Mouse (Mus musculus) gastrocnemius, postnatal 36 days (tissue): ENCODE measurements around the gene Lgi4. TPM values are rescaled to one million over a fixed set of nuclear protein-coding genes. Genes with fewer than 3 reads are reported as not detected.

Source experiments
- DNase-seq, 2 experiments: peaks; one replicate each; pipeline ENCODE4 v3.0.0; 2022
- intact Hi-C: fragments of 180-260 bp; cut with DNase I; formaldehyde crosslinking; loops from one replicate; pipeline ENCODE4 v1.15.1; 2025
- total RNA-seq, 2 experiments: library from RNA; stranded (reverse); gene quantifications; 2 replicates each; pipeline ENCODE4 v1.2.3; 2021

Gene Lgi4
- total RNA-seq, 2 experiments from 2014 or later: 2.5 to 4.4 TPM

GRCm38 (mm10) chr7:31098697-31099611 is 39.8 kb downstream of the Lgi4 start:
- intact Hi-C loops: loop anchor here (5.0 kb wide), 1 partner anchor 137 kb away; no protein-coding TSS in a partner anchor
- peak in 1 of 2 experiments; percentile 34 for DNase-seq

- intact Hi-C loops: loop anchor here (5.0 kb wide), 1 partner anchor 137 kb away; no protein-coding TSS in a partner anchor
- DNase-seq: no peak
Observed at GRCm38 (mm10) chr7:31099612-31099982, 40.5 kb downstream of the Lgi4 start.

- intact Hi-C loops: no loop called here
- DNase-seq: no peak
Observed at GRCm38 (mm10) chr7:31100786-31101185, 41.6 kb downstream of the Lgi4 start.

GRCm38 (mm10) chr7:31105061-31105768 is 46.1 kb downstream of the Lgi4 start:
- peak; percentile 65 to 74 for DNase-seq
- intact Hi-C loops: loop anchor here (5.0 kb wide), 1 partner anchor 52 kb away; the partner anchor contains the start of gene Gramd1a

- intact Hi-C loops: loop anchor here (5.0 kb wide), 1 partner anchor 51 kb away; the partner anchor contains the start of gene Gramd1a
- no peak for DNase-seq
Observed at GRCm38 (mm10) chr7:31106166-31106565, 47.0 kb downstream of the Lgi4 start.

DNA sequence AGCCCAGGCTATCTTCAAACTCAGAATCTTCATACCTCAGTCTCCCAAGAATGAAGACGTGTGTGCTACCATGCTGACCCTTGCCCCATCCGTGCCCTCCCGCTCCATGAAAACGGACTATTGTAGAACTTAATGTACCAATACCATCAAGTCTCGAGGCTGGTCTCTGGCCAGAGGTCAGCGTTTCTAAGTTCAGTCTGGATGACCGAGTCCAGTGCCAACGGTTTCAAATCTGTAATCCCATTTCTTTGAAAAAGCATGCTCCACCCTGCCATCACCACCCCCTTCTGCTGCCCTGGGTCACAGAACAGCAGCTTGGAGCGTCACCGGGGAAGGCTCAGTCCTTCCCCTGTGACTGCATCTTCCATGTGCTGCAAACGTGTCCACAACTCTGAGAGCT is 48.6 kb downstream of the Lgi4 start:
- no peak for DNase-seq
- intact Hi-C loops: loop anchor here (5.0 kb wide), 1 partner anchor 50 kb away; the partner anchor contains the start of gene Gramd1a

- peak in 1 of 2 experiments; percentile 50 for DNase-seq
- intact Hi-C loops: loop anchor here (5.0 kb wide), 1 partner anchor 48 kb away; the partner anchor contains the start of gene Gramd1a
Observed at GRCm38 (mm10) chr7:31109091-31109490, 49.9 kb downstream of the Lgi4 start.

- intact Hi-C loops: loop anchor here (5.0 kb wide), 1 partner anchor 48 kb away; the partner anchor contains the start of gene Gramd1a
- DNase-seq: no peak
Observed at GRCm38 (mm10) chr7:31109796-31110195, 50.7 kb downstream of the Lgi4 start.

DNA sequence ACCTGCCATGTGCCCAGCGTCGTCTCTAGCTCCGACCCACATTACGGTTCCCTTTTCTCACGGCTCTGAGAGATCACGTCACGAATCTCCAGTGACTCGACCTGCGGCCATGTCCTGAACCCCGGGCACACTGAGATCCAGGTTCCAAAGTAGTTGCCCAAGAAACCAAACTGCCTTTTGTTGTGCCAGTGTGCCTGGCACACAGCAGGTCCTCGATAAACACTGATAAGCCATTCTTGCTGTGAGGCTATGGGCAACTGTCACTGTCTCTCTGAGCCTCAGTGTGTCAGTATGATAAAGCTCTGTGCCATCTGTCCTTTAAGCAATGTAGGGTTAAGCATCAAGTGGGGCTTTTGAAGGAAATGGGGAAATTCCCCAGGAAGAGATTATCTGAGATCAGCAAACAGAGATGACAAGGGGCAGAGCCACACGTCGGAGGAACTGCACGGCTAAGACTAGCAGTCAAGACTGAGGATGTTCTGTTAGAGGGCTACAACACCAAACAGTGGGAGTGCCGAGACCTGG is 51.8 kb downstream of the Lgi4 start:
- DNase-seq: no peak
- intact Hi-C loops: no loop called here

- intact Hi-C loops: no loop called here
Observed at GRCm38 (mm10) chr7:31112036-31112435, 52.9 kb downstream of the Lgi4 start.

DNA sequence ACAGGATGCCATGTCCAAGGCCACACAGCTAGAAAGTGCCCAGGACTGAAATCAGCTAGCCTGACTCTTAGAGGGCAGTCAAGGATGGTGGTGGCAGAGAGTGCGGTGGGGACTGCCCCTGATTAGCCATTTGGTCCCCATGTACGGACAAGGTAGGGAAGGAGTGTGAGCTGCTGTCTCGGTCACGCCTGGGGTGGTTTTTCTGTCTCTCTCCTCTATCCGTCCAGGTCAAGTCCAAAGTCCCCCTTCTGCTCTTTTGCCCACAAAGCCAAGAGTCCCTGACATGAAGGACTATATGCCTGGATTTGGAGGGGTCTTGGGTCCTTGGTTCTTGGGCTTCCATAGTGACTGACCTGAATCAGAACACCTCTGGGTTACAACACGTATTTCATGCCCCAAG is 54.7 kb downstream of the Lgi4 start:
- intact Hi-C loops: no loop called here

More at GRCm38 (mm10) chr7:31112036-31112435, 52.9 kb downstream of the Lgi4 start:
- DNase-seq: no peak

GRCm38 (mm10) chr7:31114646-31115045 is 55.5 kb downstream of the Lgi4 start:
- DNase-seq: no peak
- intact Hi-C loops: no loop called here

More for the DNA sequence above, 54.7 kb downstream of the Lgi4 start:
- no peak for DNase-seq

DNA sequence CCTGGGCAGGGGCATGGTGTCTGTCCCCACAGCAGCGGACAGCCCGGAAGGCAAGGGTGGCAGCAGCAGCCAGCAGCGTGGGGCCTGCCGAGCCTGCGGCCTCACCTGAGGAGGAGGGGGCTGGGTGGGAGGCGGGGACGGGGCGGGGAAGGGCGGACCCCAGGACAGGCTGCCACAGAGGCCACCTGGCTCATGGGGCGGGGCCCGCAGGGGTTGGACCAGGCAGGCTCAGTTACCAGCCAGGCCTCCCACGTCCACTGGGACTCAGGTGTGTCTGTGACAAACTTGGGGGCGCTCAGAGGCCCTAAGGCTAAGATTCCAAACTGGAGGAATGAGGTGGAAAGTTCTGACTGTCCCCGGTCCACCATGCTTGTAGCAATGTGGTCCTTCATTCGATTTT is 56.0 kb downstream of the Lgi4 start, which contains the start of gene Hpn:
Hpn (minus strand) TSS at position 109 of the 400 bp plus-strand sequence.
- DNase-seq: no peak
- intact Hi-C loops: no loop called here

- intact Hi-C loops: no loop called here
- DNase-seq: peak; percentile 62 to 71
Observed at GRCm38 (mm10) chr7:31115587-31116043, 56.5 kb downstream of the Lgi4 start.

GRCm38 (mm10) chr7:31116721-31117145 is 57.6 kb downstream of the Lgi4 start:
- intact Hi-C loops: no loop called here
- DNase-seq: no peak

DNA sequence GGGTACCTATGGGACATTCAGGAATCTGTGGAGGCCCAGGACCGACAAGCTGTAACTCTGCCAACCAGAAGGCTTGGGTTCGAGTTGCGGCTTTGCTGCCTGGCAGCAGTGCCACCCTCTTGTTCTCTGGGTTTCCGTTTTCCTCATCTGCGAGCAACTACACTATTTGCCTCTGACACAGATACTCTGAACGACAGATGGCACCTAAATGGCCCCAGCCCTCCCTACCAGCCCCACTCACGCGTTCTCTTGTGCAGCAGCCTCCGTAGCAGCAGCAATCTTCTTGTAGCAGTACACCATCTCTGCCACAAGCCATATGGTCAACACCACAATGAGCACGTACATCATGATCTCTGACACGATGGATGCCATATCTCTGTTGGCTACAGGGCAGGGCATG is 58.3 kb downstream of the Lgi4 start:
- no peak for DNase-seq
- intact Hi-C loops: no loop called here

DNA sequence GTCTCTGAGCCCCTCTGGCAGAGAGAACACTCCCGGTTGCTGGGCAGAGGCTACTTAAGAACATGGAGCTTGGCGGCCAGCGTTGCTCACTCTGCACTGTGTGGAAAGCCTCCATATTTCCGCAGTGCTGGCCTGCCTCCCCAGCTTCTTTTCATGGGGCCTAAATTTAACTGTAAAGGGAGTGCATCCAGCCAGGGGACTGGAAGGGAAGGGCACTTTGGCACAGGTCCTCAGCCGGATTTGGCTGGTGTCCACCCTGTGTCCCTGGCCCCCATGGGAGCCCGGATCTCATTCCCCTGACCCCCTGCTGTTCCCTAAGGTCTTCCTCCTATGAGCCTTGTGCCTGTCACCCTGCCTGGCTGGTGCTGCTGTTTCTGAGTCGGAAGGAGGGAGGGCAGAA is 59.3 kb downstream of the Lgi4 start:
- DNase-seq: peak; percentile 69 to 74
- intact Hi-C loops: no loop called here

GRCm38 (mm10) chr7:31119556-31119955 is 60.4 kb downstream of the Lgi4 start:
- intact Hi-C loops: no loop called here
- DNase-seq: no peak
